Mouse (Mus musculus): ENCODE measurements around the gene Znrf1. TPM values are rescaled to one million over a fixed set of nuclear protein-coding genes. Genes with fewer than 3 reads are reported as not detected.
"Not testable (repeated sequence)": the region's sequence is repeated elsewhere in the genome, so short reads cannot be mapped to it uniquely, and the experiment has no call there.

Gene Znrf1
- 10 to 100 TPM; 31.0 to 36.3 TPM for total RNA-seq (2021)
- long read RNA-seq, experiment 1, full-length matches to known transcripts, result 21 of 23 reads
- long read RNA-seq, experiment 1, partial matches to known transcripts, result 1 of 23 reads
- long read RNA-seq, experiment 1, other reads (novel, unspliced or antisense), result 1 of 23 reads
- long read RNA-seq, experiment 2, full-length matches to known transcripts, result 37 of 49 reads
- long read RNA-seq, experiment 2, partial matches to known transcripts, result 4 of 49 reads
- long read RNA-seq, experiment 2, other reads (novel, unspliced or antisense), result 8 of 49 reads

- peak; percentile 75 for DNase-seq (ENCODE audit: low spot score in 2 of 2)
Observed at GRCm38 (mm10) chr8:111536031-111536977, at the start of gene Znrf1. Gene Znrf1, plus strand, starts transcription at chr8:111536097.

- no peak for DNase-seq (ENCODE audit: low spot score in 2 of 2)
Observed at GRCm38 (mm10) chr8:111490034-111490591, 45.8 kb upstream of the Znrf1 start.

- DNase-seq (ENCODE audit: low spot score in 2 of 2), result no peak
Observed at GRCm38 (mm10) chr8:111491191-111491590, 44.7 kb upstream of the Znrf1 start.

GRCm38 (mm10) chr8:111492508-111492907, 43.4 kb upstream of the Znrf1 start:
- no peak for DNase-seq (ENCODE audit: low spot score in 2 of 2)

- DNase-seq (ENCODE audit: low spot score in 2 of 2), result no peak
Observed at GRCm38 (mm10) chr8:111493176-111493575, 42.7 kb upstream of the Znrf1 start.

GRCm38 (mm10) chr8:111496326-111496725, 39.6 kb upstream of the Znrf1 start:
- no peak for DNase-seq (ENCODE audit: low spot score in 2 of 2)

- not testable (repeated sequence) for DNase-seq (ENCODE audit: low spot score in 2 of 2)
Observed at GRCm38 (mm10) chr8:111498249-111498648, 37.6 kb upstream of the Znrf1 start.

GRCm38 (mm10) chr8:111501724-111502464, 34.0 kb upstream of the Znrf1 start:
- no peak for DNase-seq (ENCODE audit: low spot score in 2 of 2)

GRCm38 (mm10) chr8:111508566-111508965, 27.3 kb upstream of the Znrf1 start:
- DNase-seq (ENCODE audit: low spot score in 2 of 2), result no peak

- no peak for DNase-seq (ENCODE audit: low spot score in 2 of 2)
Observed at GRCm38 (mm10) chr8:111509278-111509677, 26.6 kb upstream of the Znrf1 start.

- DNase-seq (ENCODE audit: low spot score in 2 of 2), result no peak
Observed at GRCm38 (mm10) chr8:111510401-111510800, 25.5 kb upstream of the Znrf1 start.

GRCm38 (mm10) chr8:111512941-111513340, 23.0 kb upstream of the Znrf1 start:
- no peak for DNase-seq (ENCODE audit: low spot score in 2 of 2)

GRCm38 (mm10) chr8:111513446-111513845, 22.5 kb upstream of the Znrf1 start:
- DNase-seq (ENCODE audit: low spot score in 2 of 2), result no peak

- DNase-seq (ENCODE audit: low spot score in 2 of 2), result no peak
Observed at GRCm38 (mm10) chr8:111516451-111517035, 19.4 kb upstream of the Znrf1 start.

GRCm38 (mm10) chr8:111517466-111517865, 18.4 kb upstream of the Znrf1 start:
- no peak for DNase-seq (ENCODE audit: low spot score in 2 of 2)

- DNase-seq (ENCODE audit: low spot score in 2 of 2), result peak; percentile 91 to 92
Observed at GRCm38 (mm10) chr8:111521713-111522429, 14.0 kb upstream of the Znrf1 start, which contains the start of gene Wdr59. Gene Wdr59, minus strand, starts transcription at chr8:111522092.

- no peak for DNase-seq (ENCODE audit: low spot score in 2 of 2)
Observed at GRCm38 (mm10) chr8:111526403-111527024, 9.4 kb upstream of the Znrf1 start.

GRCm38 (mm10) chr8:111527149-111527548, 8.7 kb upstream of the Znrf1 start:
- DNase-seq (ENCODE audit: low spot score in 2 of 2), result no peak

- no peak for DNase-seq (ENCODE audit: low spot score in 2 of 2)
Observed at GRCm38 (mm10) chr8:111528071-111528470, 7.8 kb upstream of the Znrf1 start.
